Mouse (Mus musculus) mature B cell (primary cell): ENCODE measurements around the gene Prkce.

ENCODE experiments used
- in situ Hi-C: fragments of 300-500 bp; cut with MboI; formaldehyde crosslinking; loops from 2 replicates; pipeline ENCODE4 v1.14.3; 2019

Gene Prkce

DNA sequence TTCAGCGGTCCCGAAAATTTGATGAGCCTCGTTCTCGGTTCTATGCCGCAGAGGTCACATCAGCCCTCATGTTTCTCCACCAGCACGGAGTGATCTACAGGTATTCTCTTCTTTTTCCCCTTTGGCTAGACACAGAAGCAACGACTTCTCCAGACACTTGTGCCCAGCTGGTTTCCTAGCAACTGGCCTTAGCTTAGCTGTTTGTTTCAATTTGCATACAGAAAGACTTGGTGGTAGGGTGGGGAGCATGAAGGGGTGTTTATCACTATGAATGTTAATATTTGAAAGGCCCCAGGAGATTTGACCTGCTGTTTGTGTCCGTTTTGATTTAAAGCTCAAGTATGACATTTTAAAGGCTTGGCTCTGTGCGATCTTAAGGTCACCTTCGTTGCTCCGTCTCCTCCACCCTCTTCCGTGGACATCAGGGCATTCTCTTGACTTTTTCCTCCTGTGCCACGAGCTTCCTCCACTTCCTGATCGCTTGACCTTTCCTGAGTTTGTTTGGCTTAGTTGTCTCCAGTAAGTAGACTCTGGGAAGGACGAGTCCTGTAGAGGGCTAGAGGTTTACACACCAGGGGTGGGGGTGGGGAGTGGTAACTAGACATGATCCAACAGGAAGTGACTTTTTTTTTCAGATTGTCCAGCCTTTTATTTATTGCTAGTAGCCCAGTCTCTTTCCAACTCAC lies 391.8 kb downstream of the Prkce start:
- in situ Hi-C loops, result no loop called here

GRCm38 (mm10) chr17:86560499-86560898 lies 392.9 kb downstream of the Prkce start:
- in situ Hi-C loops, result no loop called here

DNA sequence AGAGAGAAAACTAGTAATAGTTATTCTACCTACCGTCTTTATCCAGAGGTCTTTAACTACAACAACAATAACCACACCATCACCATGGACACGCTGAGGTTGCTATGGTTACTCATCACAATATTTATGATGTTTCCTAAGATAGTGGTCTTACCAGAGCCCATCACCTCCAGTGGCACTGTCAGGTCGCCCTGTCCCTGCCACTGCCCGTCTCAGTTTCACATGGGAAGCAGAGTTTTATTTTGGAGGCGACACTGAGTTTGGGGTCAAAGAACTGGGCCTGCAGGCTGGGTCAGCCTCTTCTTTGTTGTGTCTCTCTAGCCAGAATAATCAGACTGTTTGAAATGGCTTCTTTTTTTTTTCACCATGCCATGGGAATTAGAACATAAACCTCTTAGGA lies 402.9 kb downstream of the Prkce start:
- in situ Hi-C loops, result no loop called here

GRCm38 (mm10) chr17:86571266-86571665 lies 403.7 kb downstream of the Prkce start:
- in situ Hi-C loops, result no loop called here

GRCm38 (mm10) chr17:86572136-86572535 lies 404.6 kb downstream of the Prkce start:
- in situ Hi-C loops, result no loop called here

- in situ Hi-C loops, result no loop called here
Measured at GRCm38 (mm10) chr17:86572576-86572975, 405.0 kb downstream of the Prkce start.

GRCm38 (mm10) chr17:86573596-86574248 lies 406.1 kb downstream of the Prkce start:
- in situ Hi-C loops, result no loop called here

GRCm38 (mm10) chr17:86580724-86581123 lies 413.1 kb downstream of the Prkce start:
- in situ Hi-C loops, result no loop called here

- in situ Hi-C loops, result no loop called here
Measured at GRCm38 (mm10) chr17:86582341-86582740, 414.8 kb downstream of the Prkce start.

DNA sequence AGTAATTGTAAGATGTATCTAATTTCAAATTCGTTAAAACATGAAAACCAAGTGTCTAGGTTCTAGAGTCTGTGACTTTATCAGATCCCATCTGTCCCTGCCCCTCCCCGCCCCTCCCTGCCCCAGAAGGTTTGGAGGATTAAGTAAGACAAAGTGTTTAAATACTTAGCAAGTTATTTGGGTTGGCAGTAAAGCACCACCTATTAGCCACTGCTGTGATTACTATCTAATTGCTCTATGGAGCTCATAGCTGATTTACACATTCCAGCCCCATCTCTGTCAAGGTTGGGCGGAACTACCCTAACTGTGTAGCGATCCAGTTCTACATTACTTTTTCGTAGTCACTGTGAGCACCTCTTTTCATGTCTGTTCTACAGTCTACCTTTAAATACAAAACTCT lies 418.9 kb downstream of the Prkce start:
- in situ Hi-C loops, result no loop called here

GRCm38 (mm10) chr17:86588704-86589449 lies 421.3 kb downstream of the Prkce start:
- in situ Hi-C loops, result no loop called here

DNA sequence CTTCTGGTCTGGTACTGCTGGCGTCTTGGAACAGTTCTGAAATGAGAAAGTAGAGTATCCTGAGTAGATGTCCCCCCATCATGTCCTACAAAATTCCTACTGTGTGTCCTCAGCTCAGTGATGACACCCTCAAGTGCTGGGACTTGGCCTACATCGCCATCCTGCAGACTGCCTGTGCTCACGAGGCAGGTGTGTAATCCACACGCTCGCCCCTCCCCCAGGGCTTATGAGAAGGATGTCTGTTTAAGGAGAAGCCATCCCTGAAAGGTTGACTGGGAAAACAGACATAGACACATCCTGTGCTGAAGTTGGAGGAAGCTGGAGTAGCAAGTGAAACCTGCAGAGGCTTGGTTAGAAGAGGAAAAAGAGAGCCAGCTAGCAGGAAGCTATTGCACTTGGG lies 422.1 kb downstream of the Prkce start:
- in situ Hi-C loops, result no loop called here

DNA sequence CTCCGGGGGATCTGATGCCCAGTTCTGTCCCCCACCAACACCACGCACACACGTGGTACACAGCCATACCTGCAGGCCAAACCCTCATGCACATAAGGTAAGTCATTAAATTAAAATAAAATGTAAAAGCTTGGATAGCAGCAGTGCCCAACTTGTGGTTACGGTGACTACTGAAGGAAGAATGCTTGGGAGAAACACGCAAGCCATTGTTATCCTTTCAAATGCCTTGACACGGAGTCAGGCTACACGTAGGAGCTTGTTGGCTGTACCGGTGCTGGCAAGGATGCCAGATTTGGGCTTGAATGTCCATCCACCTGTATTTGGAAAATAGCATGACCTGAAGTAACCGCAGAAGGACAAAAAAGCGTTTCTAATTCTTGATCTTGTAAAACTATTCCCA lies 423.7 kb downstream of the Prkce start:
- in situ Hi-C loops, result no loop called here

- in situ Hi-C loops, result no loop called here
Measured at GRCm38 (mm10) chr17:86592991-86593586, 425.5 kb downstream of the Prkce start.

- in situ Hi-C loops, result no loop called here
Measured at GRCm38 (mm10) chr17:86595526-86595925, 427.9 kb downstream of the Prkce start.

- in situ Hi-C loops, result no loop called here
Measured at GRCm38 (mm10) chr17:86601116-86601515, 433.5 kb downstream of the Prkce start.

DNA sequence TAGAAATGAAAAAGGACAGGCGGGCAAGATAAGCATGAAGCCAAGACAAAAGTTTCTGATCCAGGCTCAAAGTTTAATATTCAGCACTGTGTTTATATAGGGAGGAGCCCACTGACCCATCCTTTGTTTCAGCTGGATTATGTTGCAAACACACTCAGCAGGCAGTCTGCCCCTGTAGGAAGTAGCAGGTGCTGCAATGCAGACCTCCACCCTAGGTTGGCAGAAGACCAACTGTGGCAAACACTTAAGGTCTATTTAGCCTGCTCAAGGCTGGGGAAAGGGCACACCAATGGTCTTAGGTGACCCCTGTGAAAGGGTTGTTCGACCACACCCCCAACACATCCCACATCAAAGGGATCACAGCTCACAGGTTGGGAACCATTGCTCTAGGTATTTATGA lies 434.3 kb downstream of the Prkce start:
- in situ Hi-C loops, result no loop called here

DNA sequence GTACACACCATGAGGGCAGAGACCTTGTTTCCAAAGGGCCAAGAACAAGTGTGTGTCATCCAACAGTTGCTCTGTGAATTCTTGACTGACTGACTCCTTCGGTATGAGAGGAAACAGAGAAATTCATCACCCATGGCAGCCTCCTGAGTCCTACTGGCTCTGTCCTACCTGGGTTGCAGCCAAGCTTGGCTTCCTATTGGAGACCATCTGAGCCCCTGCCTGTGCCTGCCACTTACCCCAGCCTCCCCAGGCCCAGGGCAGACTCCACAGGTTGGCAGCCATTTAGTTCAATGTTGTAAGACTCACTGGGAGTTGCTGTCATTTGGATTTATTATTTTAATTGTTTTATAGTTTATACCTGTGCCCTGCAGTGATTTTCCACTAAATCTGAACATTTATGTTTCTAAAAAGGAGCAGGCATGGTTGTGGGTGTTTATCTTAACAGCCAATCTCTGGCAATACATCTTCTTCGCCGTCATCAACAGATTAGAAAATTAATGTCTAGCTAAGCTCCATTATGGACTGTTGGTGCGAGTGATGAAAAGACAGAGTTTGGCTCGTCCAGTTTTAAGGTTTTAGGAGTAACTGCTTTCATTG lies 436.4 kb downstream of the Prkce start:
- in situ Hi-C loops, result no loop called here

DNA sequence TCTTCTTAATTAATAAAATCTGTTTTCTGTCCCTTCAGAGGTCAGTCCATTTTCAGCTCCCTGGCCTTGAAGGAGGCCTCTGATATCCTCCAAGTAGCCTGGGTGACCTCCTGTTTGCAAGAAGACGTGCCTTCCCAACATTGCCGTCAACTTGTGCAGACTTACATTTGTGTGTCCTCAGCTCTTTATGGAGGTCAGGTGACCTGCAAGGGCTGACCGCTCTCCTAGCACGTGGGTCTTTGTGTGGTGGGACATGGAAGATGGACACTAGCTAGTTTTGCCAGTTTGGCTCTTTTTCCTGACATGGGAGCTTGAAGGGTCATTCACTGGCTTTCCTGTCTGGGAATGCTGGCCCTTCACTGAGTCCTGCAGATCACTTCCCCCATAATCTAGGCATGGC lies 440.4 kb downstream of the Prkce start:
- in situ Hi-C loops, result no loop called here

- in situ Hi-C loops, result no loop called here
Measured at GRCm38 (mm10) chr17:86610271-86610969, 442.8 kb downstream of the Prkce start.

DNA sequence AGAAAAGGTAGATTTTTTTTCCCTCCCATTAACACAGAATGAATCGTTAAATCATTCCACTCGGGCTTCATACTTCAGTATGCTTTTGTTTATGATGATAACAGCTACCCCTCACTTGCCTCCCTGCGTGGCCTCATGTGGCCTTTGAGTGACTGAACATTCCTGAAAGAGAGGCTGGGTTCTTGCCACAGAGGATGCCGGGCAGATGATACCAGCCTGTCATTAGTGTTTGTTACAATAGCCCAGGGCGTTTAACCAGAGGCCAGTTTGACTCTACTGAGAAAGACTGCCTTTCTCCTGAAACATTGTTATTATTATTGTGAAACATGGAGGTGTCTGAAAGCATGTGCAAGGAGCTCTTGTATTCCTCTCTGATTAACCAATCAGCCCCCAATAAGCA lies 444.2 kb downstream of the Prkce start:
- in situ Hi-C loops, result no loop called here
